Mouse (Mus musculus): ENCODE results near the gene Rsbn1. TPM values are rescaled to one million over a fixed set of nuclear protein-coding genes. Genes with fewer than 3 reads are reported as not detected.

The Rsbn1 gene
- polyA plus RNA-seq, 1 experiment from 2014 or later = 5.2 TPM

DNA sequence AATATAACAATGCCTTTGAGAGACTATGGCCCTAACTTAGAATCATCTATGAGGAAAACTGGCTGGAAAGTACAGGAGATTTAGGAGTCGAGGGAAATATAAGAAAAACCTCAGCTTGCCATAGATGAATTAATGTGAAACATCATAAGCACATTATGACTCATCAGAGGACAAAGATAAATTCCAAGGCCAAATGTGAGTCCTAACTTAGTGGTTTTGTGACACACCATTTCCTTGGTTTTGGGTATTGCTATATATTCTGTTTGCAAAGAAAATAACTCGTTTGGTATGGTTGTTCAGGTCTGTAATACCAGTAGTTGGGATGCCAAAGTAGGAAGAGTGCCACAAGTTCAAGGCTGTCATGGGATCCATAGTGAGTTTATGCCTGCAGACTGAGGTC lies 5.1 kb upstream of the Rsbn1 start:
- no peak overlapping the region for H3K9ac ChIP-seq
- no peaks in the 10 kb centered on the region for H3K9me3 ChIP-seq
- H3K27me3 ChIP-seq (replicated peaks) = no peaks in the 10 kb centered on the region
- no peaks in the 10 kb centered on the region for H3K36me3 ChIP-seq
- no peak overlapping the region for H3K4me2 ChIP-seq
- ATAC-seq (ENCODE audit: extremely low read depth, insufficient number of reproducible peaks, low FRiP score, low TSS enrichment) = no peak
- no peak overlapping the region for H3K27ac ChIP-seq (replicated peaks)
- 0 out of 2 replicates have a peak, but pooled peaks cover 3% of the 10 kb centered on the region for H3K4me1 ChIP-seq
- 58% methylated on average over 2 of the region's 2 CpGs for WGBS
- no peak overlapping the region for H3K4me3 ChIP-seq

DNA sequence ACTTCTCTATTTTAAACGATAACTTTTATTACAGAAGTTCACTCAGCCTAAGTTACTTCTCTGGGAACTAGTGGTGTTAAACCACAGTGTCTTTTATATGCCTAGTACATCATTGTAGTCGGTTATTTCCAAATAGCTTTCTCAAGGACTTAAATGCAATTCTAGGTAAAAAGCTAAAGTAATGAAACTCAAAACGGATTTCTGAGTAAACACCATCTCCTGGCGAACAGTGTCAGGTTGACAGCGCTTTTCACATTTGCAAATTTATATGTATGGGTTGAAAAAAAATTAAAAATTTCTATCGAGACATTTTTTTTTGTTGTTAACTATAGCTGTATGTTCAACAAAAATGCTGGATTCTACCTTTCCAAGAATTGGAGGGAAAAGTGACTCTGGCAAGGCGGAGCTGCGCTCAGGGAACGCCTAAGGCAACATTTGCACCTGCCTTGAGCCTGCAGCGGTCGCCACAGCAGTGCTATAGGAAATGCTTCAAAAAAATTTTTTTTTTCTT lies 414 bp upstream of the Rsbn1 start:
- Histone ChIP-seq H3K27ac (replicated peaks) (peak overlapping the region; percentile 88), H3K4me1 (peaks cover 19% of the 10 kb centered on the region), H3K4me2 (peak overlapping the region; percentile 81), H3K9ac (peak overlapping the region; percentile 80), H3K27me3 (replicated peaks) (no peaks in the 10 kb centered on the region), H3K9me3 (no peaks in the 10 kb centered on the region), H3K36me3 (no peaks in the 10 kb centered on the region), H3K4me3 (peak overlapping the region; percentile 90)
- WGBS = 9% methylated on average over 11 of the region's 11 CpGs
- ATAC-seq (ENCODE audit: extremely low read depth, insufficient number of reproducible peaks, low FRiP score, low TSS enrichment) = no peak

DNA sequence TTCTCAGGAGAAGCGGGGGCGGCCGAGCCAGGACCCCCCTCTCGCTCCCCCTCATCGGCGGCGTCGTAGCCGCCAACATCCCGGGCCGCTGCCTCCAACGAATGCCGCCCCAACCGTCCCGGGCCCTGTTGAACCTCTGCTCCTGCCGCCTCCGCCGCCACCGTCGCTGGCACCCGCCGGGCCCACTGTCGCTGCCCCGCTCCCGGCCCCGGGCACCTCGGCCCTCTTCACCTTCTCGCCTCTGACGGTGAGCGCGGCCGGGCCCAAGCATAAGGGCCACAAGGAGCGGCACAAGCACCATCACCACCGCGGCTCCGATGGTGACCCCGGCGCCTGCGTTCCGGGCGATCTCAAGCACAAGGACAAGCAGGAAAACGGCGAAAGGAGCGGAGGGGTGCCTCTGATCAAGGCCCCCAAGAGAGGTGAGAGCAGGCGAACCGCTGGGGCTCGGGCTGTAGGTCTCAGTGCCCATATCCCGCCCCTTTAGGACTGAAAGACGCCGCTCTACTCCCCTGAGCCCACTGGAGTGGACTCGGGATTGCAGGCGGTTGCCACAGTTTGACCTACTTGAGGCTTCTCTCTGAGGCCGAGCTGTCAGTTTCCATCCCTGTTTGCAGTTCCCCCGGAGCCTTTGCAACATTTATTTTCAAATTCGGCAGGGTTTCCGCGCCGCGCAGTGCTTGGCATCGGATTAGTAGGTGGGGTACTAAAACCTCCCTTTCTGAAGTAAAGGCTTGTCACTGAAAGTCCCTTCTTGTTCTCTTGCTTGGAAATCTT lies 1.0 kb downstream of the Rsbn1 start:
- Histone ChIP-seq H3K9me3 (no peaks in the 10 kb centered on the region), H3K27ac (replicated peaks) (peak overlapping the region; percentile 92), H3K9ac (peak overlapping the region; percentile 98), H3K27me3 (replicated peaks) (no peaks in the 10 kb centered on the region), H3K36me3 (peaks cover 4% of the 10 kb centered on the region; the same call in 1 of the 2 replicates), H3K4me3 (peak overlapping the region; percentile 90), H3K4me2 (peak overlapping the region; percentile 81), H3K4me1 (peaks cover 22% of the 10 kb centered on the region)
- peak; percentile 4; the same call in 1 of the 2 replicates for ATAC-seq (ENCODE audit: extremely low read depth, insufficient number of reproducible peaks, low FRiP score, low TSS enrichment)
- WGBS = under 1% methylated on average over 53 of the region's 60 CpGs

DNA sequence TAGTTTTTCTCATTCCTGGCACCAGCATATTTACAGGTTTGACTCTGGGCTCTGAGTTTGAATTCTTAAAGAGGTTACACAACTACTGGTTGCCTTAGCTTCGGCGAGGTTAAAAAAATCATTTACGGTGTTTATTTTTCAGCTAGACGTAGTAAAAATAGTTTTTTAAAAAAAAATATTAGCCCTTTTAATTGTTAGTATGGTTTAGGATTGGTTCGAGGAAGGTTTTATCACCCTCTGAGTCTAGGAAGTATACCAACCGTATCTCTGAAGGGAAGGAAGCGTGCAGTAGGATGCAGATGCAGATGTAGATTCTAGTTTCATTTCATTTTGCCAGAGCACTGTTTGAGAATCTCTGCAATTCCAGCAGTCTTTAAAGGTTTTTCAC lies 1.6 kb downstream of the Rsbn1 start:
- peak overlapping the region; percentile 92 for H3K27ac ChIP-seq (replicated peaks)
- H3K27me3 ChIP-seq (replicated peaks) = no peaks in the 10 kb centered on the region
- WGBS = 3% methylated on average over 7 of the region's 7 CpGs
- H3K36me3 ChIP-seq = peaks cover 7% of the 10 kb centered on the region; the same call in 1 of the 2 replicates
- no peaks in the 10 kb centered on the region for H3K9me3 ChIP-seq
- peak overlapping the region; percentile 90 for H3K4me3 ChIP-seq
- H3K4me2 ChIP-seq = peak overlapping the region; percentile 81
- H3K9ac ChIP-seq = peak overlapping the region; percentile 98
- no peak for ATAC-seq (ENCODE audit: extremely low read depth, insufficient number of reproducible peaks, low FRiP score, low TSS enrichment)
- H3K4me1 ChIP-seq = peaks cover 25% of the 10 kb centered on the region

DNA sequence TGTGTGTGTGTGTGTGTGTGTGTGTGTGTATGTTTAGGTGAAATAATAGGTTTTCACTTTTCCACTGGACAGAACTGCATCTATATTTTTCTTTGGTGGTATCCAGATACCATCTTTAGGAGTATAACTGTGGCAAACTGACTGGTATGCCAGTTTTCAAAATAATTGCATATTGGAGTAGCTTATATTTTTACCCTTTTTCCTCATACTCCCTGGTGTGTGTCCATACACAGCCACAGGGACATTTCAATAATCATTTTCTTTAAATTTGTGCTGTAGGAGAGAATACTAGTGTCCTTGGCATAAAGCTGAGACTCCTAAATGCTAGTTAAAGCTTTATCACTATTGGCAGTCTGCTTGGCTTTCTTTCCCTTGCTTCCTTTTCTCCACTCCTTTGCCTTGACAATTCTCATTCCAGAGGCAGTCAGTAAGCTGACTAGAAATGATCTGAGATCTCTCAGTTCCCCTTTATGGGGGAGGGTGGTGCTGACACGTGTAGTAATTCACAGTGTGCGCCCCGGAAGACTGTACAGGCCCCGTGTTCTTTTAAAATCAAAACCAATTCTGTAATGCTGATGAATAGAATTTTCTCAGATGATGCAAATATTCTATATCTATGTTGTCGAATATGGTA lies 2.4 kb downstream of the Rsbn1 start:
- peaks cover 28% of the 10 kb centered on the region for H3K4me1 ChIP-seq
- H3K27ac ChIP-seq (replicated peaks) = peak overlapping the region; percentile 29; the same call in 1 of the 2 replicates

DNA sequence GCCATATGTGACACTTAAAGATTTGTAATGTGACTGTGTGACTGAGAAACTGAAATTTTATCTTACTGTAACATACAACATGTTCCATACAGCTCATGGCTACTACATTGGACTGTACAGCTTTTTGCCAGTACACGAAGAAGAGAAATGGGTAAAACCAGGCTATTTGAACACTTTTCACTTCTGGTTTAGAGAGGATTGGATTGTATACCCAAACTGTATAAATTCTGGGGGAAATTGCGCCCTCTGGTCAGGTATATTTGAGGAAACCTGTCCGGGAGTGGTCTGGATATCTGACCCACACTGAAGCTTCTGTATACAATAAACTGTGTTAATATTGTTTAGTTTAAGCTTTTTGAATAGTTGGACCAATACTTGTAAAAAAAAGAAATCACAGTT lies 2.9 kb downstream of the Rsbn1 start:
- Histone ChIP-seq H3K4me1 (peaks cover 31% of the 10 kb centered on the region), H3K9me3 (no peaks in the 10 kb centered on the region), H3K4me2 (peak overlapping the region; percentile 81), H3K36me3 (peaks cover 7% of the 10 kb centered on the region; the same call in 1 of the 2 replicates), H3K27me3 (replicated peaks) (no peaks in the 10 kb centered on the region), H3K4me3 (peak overlapping the region; percentile 90), H3K9ac (peak overlapping the region; percentile 73), H3K27ac (replicated peaks) (no peak overlapping the region; the same call in 1 of the 2 replicates)
- ATAC-seq (ENCODE audit: extremely low read depth, insufficient number of reproducible peaks, low FRiP score, low TSS enrichment) = no peak
- 74% methylated on average over 3 of the region's 3 CpGs for WGBS

More for the DNA sequence above, 2.4 kb downstream of the Rsbn1 start:
- 31% methylated on average over 5 of the region's 5 CpGs for WGBS
- H3K27me3 ChIP-seq (replicated peaks) = no peaks in the 10 kb centered on the region
- H3K9ac ChIP-seq = peak overlapping the region; percentile 73
- peak overlapping the region; percentile 81 for H3K4me2 ChIP-seq
- peaks cover 7% of the 10 kb centered on the region; the same call in 1 of the 2 replicates for H3K36me3 ChIP-seq
- H3K9me3 ChIP-seq = no peaks in the 10 kb centered on the region
- ATAC-seq (ENCODE audit: extremely low read depth, insufficient number of reproducible peaks, low FRiP score, low TSS enrichment) = no peak
- peak overlapping the region; percentile 90 for H3K4me3 ChIP-seq

DNA sequence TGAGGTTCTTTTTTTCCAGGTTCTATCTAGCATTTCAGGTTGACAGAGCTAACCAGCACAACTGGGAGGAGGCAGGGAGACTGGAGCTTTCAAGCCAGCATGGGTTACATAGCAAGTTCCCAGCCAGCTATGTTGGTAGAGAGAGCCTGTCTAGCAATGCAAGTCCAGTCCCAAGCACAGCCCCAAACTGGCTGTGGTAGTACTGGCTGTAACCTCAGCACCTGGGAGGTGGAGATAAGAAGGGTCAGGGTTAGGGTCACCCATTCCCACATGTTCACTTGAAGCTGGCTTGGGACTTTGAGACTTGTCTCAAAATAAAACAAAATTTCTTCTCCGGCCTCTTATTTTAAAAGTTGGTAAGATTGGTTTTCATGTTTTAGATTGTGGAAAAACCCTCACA lies 6.2 kb downstream of the Rsbn1 start:
- Histone ChIP-seq H3K9me3 (no peaks in the 10 kb centered on the region), H3K9ac (no peak overlapping the region), H3K4me3 (no peak overlapping the region), H3K36me3 (peaks cover 7% of the 10 kb centered on the region; the same call in 1 of the 2 replicates), H3K4me2 (no peak overlapping the region), H3K27me3 (replicated peaks) (no peaks in the 10 kb centered on the region), H3K27ac (replicated peaks) (no peak overlapping the region), H3K4me1 (peaks cover 42% of the 10 kb centered on the region)
- 92% methylated on average over 1 of the region's 1 CpGs for WGBS
- ATAC-seq (ENCODE audit: extremely low read depth, insufficient number of reproducible peaks, low FRiP score, low TSS enrichment) = no peak

DNA sequence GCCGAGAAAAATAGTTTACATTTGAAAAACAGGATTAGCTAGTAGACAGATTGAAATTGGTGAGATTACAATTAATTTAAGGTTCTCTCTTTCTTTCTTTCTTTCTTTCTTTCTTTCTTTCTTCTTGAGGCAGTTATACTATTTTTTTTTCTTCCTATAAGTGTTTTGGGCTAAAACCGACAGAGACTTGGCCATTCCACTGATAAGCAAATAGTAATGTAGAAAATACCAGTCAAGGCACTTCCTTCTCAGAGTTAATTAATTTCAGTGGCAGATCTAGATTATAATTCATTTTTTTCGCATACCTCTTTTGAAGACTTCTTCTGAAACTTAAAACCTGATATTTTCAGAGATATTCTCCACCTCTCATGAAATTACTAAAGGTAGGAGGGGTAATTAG lies 11.4 kb downstream of the Rsbn1 start:
- H3K9me3 ChIP-seq = no peaks in the 10 kb centered on the region
- no peak overlapping the region for H3K4me2 ChIP-seq
- H3K27ac ChIP-seq (replicated peaks) = no peak overlapping the region
- H3K4me1 ChIP-seq = peaks cover 20% of the 10 kb centered on the region
- peaks cover 14% of the 10 kb centered on the region for H3K36me3 ChIP-seq
- ATAC-seq (ENCODE audit: extremely low read depth, insufficient number of reproducible peaks, low FRiP score, low TSS enrichment) = no peak
- no peaks in the 10 kb centered on the region for H3K27me3 ChIP-seq (replicated peaks)
- no peak overlapping the region for H3K4me3 ChIP-seq
- WGBS = 63% methylated on average over 3 of the region's 3 CpGs
- no peak overlapping the region for H3K9ac ChIP-seq

DNA sequence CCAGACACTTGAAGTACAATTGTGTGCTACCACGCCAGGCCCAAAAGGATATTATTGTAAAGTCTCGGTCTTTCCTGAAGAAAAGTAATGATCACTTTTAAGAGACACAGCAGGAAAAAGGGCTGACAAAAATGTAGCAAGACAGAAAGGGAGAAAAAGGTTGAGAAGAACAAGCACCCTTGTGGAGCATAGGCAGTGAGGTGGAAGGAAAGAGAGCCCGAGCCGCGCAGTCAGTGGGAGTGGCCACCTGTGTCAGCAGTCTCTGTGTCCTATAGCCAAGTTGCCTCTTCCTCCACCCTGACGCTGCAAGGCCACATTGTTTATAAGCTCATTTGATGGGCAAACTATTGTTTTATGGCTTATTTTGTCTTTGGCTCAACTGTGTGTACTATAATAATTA lies 13.6 kb downstream of the Rsbn1 start:
- Histone ChIP-seq H3K36me3 (peaks cover 30% of the 10 kb centered on the region), H3K4me2 (0 out of 2 replicates have a peak overlapping the region, but pooled peaks have one; percentile 4), H3K27me3 (replicated peaks) (no peaks in the 10 kb centered on the region), H3K4me1 (peaks cover 8% of the 10 kb centered on the region), H3K4me3 (no peak overlapping the region), H3K9me3 (no peaks in the 10 kb centered on the region), H3K27ac (replicated peaks) (0 out of 2 replicates have a peak overlapping the region, but pooled peaks have one; percentile 6), H3K9ac (no peak overlapping the region)
- 74% methylated on average over 6 of the region's 6 CpGs for WGBS
- ATAC-seq (ENCODE audit: extremely low read depth, insufficient number of reproducible peaks, low FRiP score, low TSS enrichment) = no peak

DNA sequence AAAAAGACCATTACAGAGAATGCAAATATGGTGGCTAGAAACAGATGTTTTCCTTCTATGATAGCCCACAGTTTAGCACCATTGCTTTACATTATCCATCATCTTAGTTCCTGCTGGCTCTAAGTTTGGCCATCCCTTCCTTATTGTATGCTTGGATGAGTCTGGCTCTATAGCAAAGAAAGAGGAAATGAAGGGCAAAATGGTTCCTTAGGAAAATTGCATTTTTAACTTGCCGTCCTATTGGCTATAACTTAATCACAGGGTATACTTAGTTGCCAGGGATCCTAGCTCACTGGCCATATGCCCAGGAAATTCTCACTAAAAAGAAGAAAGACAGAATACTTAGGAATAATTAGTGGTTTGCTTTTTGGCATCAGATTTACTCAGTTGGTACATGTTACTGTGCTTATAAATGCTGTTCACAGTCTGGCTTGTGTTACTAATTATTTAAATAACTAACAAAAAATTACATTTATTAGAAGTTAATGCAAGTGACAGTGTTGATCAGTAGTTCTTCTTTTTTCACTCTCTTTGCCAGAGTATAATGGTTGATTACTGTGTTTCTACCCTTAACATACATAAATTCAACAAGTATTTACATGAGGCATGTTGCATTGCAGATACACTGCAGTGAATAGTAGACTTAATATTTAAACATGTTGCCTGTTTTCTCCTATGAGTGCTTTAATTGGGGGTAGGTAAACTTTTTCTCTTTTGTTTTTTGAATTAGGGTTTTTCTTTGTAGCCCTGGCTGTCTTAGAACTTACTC lies 31.1 kb downstream of the Rsbn1 start:
- Histone ChIP-seq H3K4me1 (no peaks in the 10 kb centered on the region), H3K9ac (no peak overlapping the region), H3K4me3 (no peak overlapping the region), H3K9me3 (no peaks in the 10 kb centered on the region), H3K27me3 (replicated peaks) (no peaks in the 10 kb centered on the region), H3K27ac (replicated peaks) (no peak overlapping the region), H3K36me3 (peaks cover 7% of the 10 kb centered on the region; the same call in 1 of the 2 replicates), H3K4me2 (no peak overlapping the region)
- WGBS = 83% methylated on average over 1 of the region's 1 CpGs
- ATAC-seq (ENCODE audit: extremely low read depth, insufficient number of reproducible peaks, low FRiP score, low TSS enrichment) = no peak

DNA sequence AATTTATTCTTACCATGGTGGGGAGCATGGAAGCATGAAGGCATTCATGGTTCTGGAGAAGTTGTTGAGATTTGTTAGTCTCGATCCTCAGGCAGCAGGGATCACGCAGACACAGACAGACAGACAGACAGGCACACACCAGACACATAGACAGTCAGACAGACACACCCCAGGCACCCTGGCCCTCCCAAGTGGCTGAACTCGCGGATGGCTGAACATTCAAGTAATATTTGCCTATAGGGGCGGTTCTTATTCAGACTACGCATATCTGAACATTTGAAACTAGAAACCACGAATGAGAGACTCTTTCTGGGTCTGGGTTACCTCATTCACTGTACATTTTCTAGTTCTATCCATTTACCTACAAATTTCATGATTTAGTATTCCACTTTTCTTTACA lies 34.7 kb downstream of the Rsbn1 start:
- Histone ChIP-seq H3K4me3 (no peak overlapping the region), H3K4me2 (no peak overlapping the region), H3K36me3 (peaks cover 7% of the 10 kb centered on the region; the same call in 1 of the 2 replicates), H3K27me3 (replicated peaks) (no peaks in the 10 kb centered on the region), H3K9ac (no peak overlapping the region), H3K4me1 (no peaks in the 10 kb centered on the region), H3K9me3 (no peaks in the 10 kb centered on the region), H3K27ac (replicated peaks) (no peak overlapping the region)
- 89% methylated on average over 7 of the region's 7 CpGs for WGBS
- no peak for ATAC-seq (ENCODE audit: extremely low read depth, insufficient number of reproducible peaks, low FRiP score, low TSS enrichment)
